Mouse (Mus musculus) heart, embryonic 10.5 days (tissue): ENCODE data around the gene Hoxa2. TPM values are rescaled to one million over a fixed set of nuclear protein-coding genes. Genes with fewer than 3 reads are reported as not detected.
A peak's percentile ranks its signal among the peaks of the same experiment; 100 is the strongest.

Experiments used
- DNase-seq: peaks from one replicate; pipeline ENCODE4 v3.0.0-alpha.2; 2017; ENCODE audit warnings: low spot score
- H3K27ac ChIP-seq: fragments of 300-500 bp; sonication (generic); 2 replicates; pipeline ENCODE4 v1.5.1; 2016; ENCODE audit warnings: mild to moderate bottlenecking
- H3K27me3 ChIP-seq: fragments of 300-500 bp; sonication (generic); 2 replicates; pipeline ENCODE4 v1.6.1; 2016; ENCODE audit warnings: mild to moderate bottlenecking; ENCODE audit not compliant: poor library complexity, insufficient read depth, severe bottlenecking
- H3K36me3 ChIP-seq: fragments of 300-500 bp; sonication (generic); 2 replicates; pipeline ENCODE4 v1.6.1; 2016; ENCODE audit warnings: mild to moderate bottlenecking, moderate library complexity
- H3K4me1 ChIP-seq: fragments of 300-500 bp; sonication (generic); 2 replicates; pipeline ENCODE4 v1.6.1; 2016; ENCODE audit warnings: mild to moderate bottlenecking
- H3K4me3 ChIP-seq: fragments of 300-500 bp; sonication (generic); 2 replicates; pipeline ENCODE4 v1.5.1; 2016; ENCODE audit warnings: mild to moderate bottlenecking, moderate library complexity
- H3K9me3 ChIP-seq: fragments of 300-500 bp; sonication (generic); 2 replicates; pipeline ENCODE4 v1.6.1; 2016; ENCODE audit warnings: mild to moderate bottlenecking, moderate library complexity
- WGBS: fragments of 180-500 bp; shearing (Covaris S2); methylation state at CpG from one replicate; pipeline ENCODE4 v1.1.7; 2016; 5-methylcytosine and 5-hydroxymethylcytosine counted together
- polyA plus RNA-seq: library from polyadenylated mRNA; unstranded; fragments of >200 nt; fragmentation: Nextera tagmentation; extraction: Ambion mirVana; gene quantifications from 2 replicates; pipeline ENCODE4 v1.2.1, GENCODE M21; 2016

Hoxa2 gene
- polyA plus RNA-seq, 1 experiment from 2014 or later, result 10.3 TPM

GRCm38 (mm10) chr6:52172501-52172900, 7.9 kb upstream of the Hoxa2 start:
- peak overlapping the region; percentile 82 for H3K27ac ChIP-seq
- under 1% methylated on average over 35 of the region's 35 CpGs for WGBS
- peaks cover 99% of the 10 kb centered on the region for H3K27me3 ChIP-seq

GRCm38 (mm10) chr6:52171938-52172337, 7.3 kb upstream of the Hoxa2 start:
- peaks cover 47% of the 10 kb centered on the region for H3K4me1 ChIP-seq
- 9% methylated on average over 7 of the region's 7 CpGs for WGBS
- no peak for DNase-seq
- H3K9me3 ChIP-seq, result no peaks in the 10 kb centered on the region
- peak overlapping the region; percentile 62 for H3K4me3 ChIP-seq
- no peaks in the 10 kb centered on the region for H3K36me3 ChIP-seq
- peaks cover 99% of the 10 kb centered on the region for H3K27me3 ChIP-seq
- peak overlapping the region; percentile 82 for H3K27ac ChIP-seq

More at GRCm38 (mm10) chr6:52172501-52172900, 7.9 kb upstream of the Hoxa2 start:
- Histone ChIP-seq H3K4me3 (peak overlapping the region; percentile 62), H3K36me3 (no peaks in the 10 kb centered on the region), H3K4me1 (peaks cover 50% of the 10 kb centered on the region), H3K9me3 (no peaks in the 10 kb centered on the region)
- DNase-seq, result peak; percentile 84

- DNase-seq, result no peak
- Histone ChIP-seq H3K27ac (peak overlapping the region; percentile 82; the same call in 1 of the 2 replicates), H3K4me1 (peaks cover 47% of the 10 kb centered on the region), H3K27me3 (peaks cover 99% of the 10 kb centered on the region), H3K36me3 (no peaks in the 10 kb centered on the region), H3K9me3 (no peaks in the 10 kb centered on the region), H3K4me3 (no peak overlapping the region)
- 8% methylated on average over 4 of the region's 4 CpGs for WGBS
Observed at GRCm38 (mm10) chr6:52171331-52171730, 6.7 kb upstream of the Hoxa2 start.

GRCm38 (mm10) chr6:52170898-52171223, 6.2 kb upstream of the Hoxa2 start:
- Histone ChIP-seq H3K9me3 (no peaks in the 10 kb centered on the region), H3K4me3 (peak overlapping the region; percentile 45), H3K36me3 (no peaks in the 10 kb centered on the region), H3K4me1 (peaks cover 48% of the 10 kb centered on the region), H3K27ac (peak overlapping the region; percentile 82), H3K27me3 (peaks cover 99% of the 10 kb centered on the region)
- WGBS, result 9% methylated on average over 5 of the region's 5 CpGs
- no peak for DNase-seq

GRCm38 (mm10) chr6:52170166-52170897, 5.7 kb upstream of the Hoxa2 start:
- H3K27me3 ChIP-seq, result peaks cover 99% of the 10 kb centered on the region
- H3K9me3 ChIP-seq, result no peaks in the 10 kb centered on the region
- peak; percentile 74 for DNase-seq
- peaks cover 47% of the 10 kb centered on the region for H3K4me1 ChIP-seq
- H3K36me3 ChIP-seq, result no peaks in the 10 kb centered on the region
- H3K27ac ChIP-seq, result peak overlapping the region; percentile 82
- WGBS, result 3% methylated on average over 40 of the region's 40 CpGs
- peak overlapping the region; percentile 45 for H3K4me3 ChIP-seq

- H3K4me1 ChIP-seq, result peaks cover 44% of the 10 kb centered on the region
- H3K27ac ChIP-seq, result peak overlapping the region; percentile 82
- peaks cover 99% of the 10 kb centered on the region for H3K27me3 ChIP-seq
- WGBS, result 8% methylated on average over 16 of the region's 16 CpGs
- H3K9me3 ChIP-seq, result no peaks in the 10 kb centered on the region
- peak overlapping the region; percentile 45 for H3K4me3 ChIP-seq
- DNase-seq, result peak; percentile 73
- H3K36me3 ChIP-seq, result no peaks in the 10 kb centered on the region
Observed at GRCm38 (mm10) chr6:52169499-52170165, 5.0 kb upstream of the Hoxa2 start.

- Histone ChIP-seq H3K36me3 (no peaks in the 10 kb centered on the region), H3K27me3 (peaks cover 98% of the 10 kb centered on the region), H3K9me3 (no peaks in the 10 kb centered on the region), H3K4me3 (peak overlapping the region; percentile 58), H3K4me1 (peaks cover 54% of the 10 kb centered on the region), H3K27ac (peak overlapping the region; percentile 76)
- DNase-seq, result no peak
- 3% methylated on average over 42 of the region's 42 CpGs for WGBS
Observed at GRCm38 (mm10) chr6:52168191-52169055, 3.8 kb upstream of the Hoxa2 start.

GRCm38 (mm10) chr6:52167736-52168161, 3.1 kb upstream of the Hoxa2 start:
- Histone ChIP-seq H3K9me3 (no peaks in the 10 kb centered on the region), H3K27ac (peak overlapping the region; percentile 76), H3K4me3 (peak overlapping the region; percentile 58), H3K36me3 (no peaks in the 10 kb centered on the region), H3K27me3 (peaks cover 98% of the 10 kb centered on the region), H3K4me1 (peaks cover 52% of the 10 kb centered on the region)
- no peak for DNase-seq
- WGBS, result 7% methylated on average over 14 of the region's 14 CpGs

GRCm38 (mm10) chr6:52167176-52167575, 2.5 kb upstream of the Hoxa2 start:
- Histone ChIP-seq H3K27ac (peak overlapping the region; percentile 76), H3K4me3 (peak overlapping the region; percentile 58), H3K9me3 (no peaks in the 10 kb centered on the region), H3K27me3 (peaks cover 96% of the 10 kb centered on the region), H3K36me3 (no peaks in the 10 kb centered on the region), H3K4me1 (peaks cover 46% of the 10 kb centered on the region)
- 23% methylated on average over 1 of the region's 1 CpGs for whole genome bisulfite sequencing
- no peak for DNase-seq

GRCm38 (mm10) chr6:52166431-52167077, 1.9 kb upstream of the Hoxa2 start:
- peaks cover 40% of the 10 kb centered on the region for H3K4me1 ChIP-seq
- H3K9me3 ChIP-seq, result no peaks in the 10 kb centered on the region
- H3K36me3 ChIP-seq, result no peaks in the 10 kb centered on the region
- H3K27ac ChIP-seq, result peak overlapping the region; percentile 88; the same call in 1 of the 2 replicates
- no peak for DNase-seq
- peaks cover 96% of the 10 kb centered on the region for H3K27me3 ChIP-seq
- peak overlapping the region; percentile 58 for H3K4me3 ChIP-seq
- WGBS, result 4% methylated on average over 4 of the region's 4 CpGs

- Histone ChIP-seq H3K4me1 (peaks cover 33% of the 10 kb centered on the region), H3K27me3 (peaks cover 96% of the 10 kb centered on the region), H3K36me3 (no peaks in the 10 kb centered on the region), H3K27ac (peak overlapping the region; percentile 88), H3K4me3 (peak overlapping the region; percentile 58), H3K9me3 (no peaks in the 10 kb centered on the region)
- peak; percentile 75 for DNase-seq
- WGBS, result under 1% methylated on average over 28 of the region's 28 CpGs
Observed at GRCm38 (mm10) chr6:52165441-52166370, 1.1 kb upstream of the Hoxa2 start.
